Mouse (Mus musculus) gonadal fat pad, adult 2 months (tissue): ENCODE data around the gene Slc44a1. TPM values are rescaled to one million over a fixed set of nuclear protein-coding genes. Genes with fewer than 3 reads are reported as not detected.
A peak's percentile ranks its signal among the peaks of the same experiment; 100 is the strongest.

ENCODE experiments used
- DNase-seq: peaks from one replicate; pipeline ENCODE4 v3.0.0-alpha.2; 2012; ENCODE audit warnings: low read depth
- polyA plus RNA-seq: library from polyadenylated mRNA; depleted of rRNA; stranded (reverse); fragments of >200 nt; gene quantifications from 2 replicates; pipeline ENCODE4 v1.2.3, GENCODE M21; 2012

Slc44a1 gene
- polyA plus RNA-seq, 1 experiment: 56.6 TPM

DNA sequence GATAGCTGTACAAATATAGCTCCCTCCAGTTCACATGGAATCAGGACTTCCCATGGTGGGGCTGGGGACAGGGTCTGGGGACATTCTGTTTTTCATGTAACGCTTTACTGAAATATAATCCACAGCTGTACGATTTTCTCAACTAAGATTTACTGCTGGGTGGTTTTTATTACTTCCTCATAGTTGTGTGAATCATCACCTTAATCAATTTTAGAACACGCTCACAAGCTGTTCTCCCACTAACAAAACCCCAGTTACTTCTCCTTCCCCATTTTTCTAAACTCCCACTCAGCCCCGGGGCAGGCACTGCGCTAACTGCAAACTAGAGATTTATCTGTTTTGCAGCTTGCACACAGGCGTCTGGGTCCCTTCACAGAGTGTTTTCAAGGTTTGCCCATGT, 28.8 kb downstream of the Slc44a1 start:
- no peak for DNase-seq

DNA sequence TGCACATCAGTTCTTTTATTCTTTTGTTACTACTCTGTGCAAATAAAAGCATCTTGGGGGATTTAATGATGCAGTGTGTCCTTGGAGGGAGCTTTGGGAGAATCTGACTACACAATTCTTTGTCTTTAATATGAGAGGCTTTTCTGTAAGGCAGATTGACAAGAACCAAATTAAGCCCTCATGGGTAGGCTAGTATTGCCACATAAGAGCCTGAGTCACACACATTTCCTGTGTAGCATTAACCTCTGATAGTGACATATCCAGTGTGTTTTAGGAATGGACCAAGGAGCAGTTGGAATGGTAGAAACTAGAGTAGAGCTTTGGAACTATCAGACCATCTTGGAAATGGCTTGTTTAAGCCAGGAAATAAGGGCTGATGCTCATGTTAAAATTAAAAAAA, 33.9 kb downstream of the Slc44a1 start:
- DNase-seq: peak; percentile 16

DNA sequence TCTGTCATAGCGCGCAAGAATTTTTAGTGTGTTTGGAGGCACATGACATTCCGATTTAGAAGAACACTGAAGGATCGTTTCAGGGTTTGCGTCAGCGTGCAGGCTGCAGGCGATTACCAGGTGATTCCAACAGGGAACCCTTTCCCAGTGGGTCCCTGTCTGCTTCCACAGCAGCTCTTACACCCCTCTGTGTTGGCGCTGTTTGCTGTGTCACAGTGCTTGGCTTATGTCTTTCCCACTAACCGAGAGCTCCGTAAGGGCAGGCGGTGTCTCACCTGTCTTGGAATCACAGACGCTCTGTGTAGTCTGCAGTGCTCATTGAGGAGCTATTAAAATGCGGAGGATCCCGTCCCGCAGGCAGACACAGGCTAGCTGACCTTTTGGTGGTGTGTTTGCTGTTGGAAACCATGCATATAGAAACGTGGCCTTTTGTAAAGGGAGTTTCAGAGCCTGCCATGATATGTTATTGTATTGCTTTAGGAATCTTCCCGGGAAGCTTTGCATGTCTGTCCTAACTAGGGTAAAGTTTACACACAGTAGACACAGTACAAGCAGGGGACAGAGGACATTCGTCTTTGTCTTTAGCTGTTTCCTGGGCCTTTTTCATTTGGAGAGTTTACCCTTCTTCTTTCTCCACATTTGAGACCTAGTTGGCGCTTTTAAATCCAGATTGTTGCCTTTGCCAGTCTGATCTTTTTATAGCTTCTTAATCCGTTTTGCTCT, 35.2 kb downstream of the Slc44a1 start:
- peak; percentile 26 for DNase-seq

DNA sequence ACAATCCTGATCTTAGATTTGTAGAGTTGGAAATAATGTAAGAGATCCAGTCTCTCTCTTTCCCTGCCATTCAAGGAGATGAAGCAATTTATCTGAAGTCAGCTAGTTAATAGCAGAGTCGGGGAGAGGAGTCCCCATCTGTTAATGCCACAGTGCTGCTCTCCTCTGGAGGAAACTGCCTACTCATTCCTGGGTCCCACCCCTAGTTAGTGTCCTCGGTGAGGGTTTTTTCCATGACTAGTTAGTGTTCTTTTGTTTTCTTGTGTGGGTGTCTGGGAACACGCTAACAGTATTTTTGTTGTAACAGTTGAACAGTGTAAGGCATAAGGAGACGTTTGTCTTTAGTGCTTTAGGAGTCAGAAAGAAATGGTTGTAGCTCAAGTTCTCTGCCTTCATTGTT, 38.4 kb downstream of the Slc44a1 start:
- DNase-seq: no peak

- DNase-seq: no peak
These were observed 47.3 kb downstream of the Slc44a1 start for GRCm38 (mm10) chr4:53487216-53488188.

DNA sequence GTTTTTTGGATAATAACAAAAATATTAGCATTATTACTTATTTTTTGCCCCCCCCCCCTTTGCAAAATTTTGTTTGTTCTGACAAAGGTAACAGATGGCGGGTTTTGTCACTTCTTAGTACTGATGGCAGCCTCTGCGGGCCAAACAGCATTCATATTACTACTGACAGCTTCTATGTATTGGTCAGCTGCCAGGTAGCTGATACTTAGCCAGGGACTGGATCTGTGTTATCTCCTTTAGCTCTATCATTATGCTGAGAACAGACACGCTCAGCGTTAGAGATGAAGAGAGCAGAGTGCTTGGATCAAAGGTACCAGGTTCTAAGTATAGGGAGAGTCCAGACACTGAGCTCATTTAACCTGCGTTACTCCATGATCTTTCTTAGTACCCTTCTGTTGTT, 48.6 kb downstream of the Slc44a1 start:
- DNase-seq: no peak

DNA sequence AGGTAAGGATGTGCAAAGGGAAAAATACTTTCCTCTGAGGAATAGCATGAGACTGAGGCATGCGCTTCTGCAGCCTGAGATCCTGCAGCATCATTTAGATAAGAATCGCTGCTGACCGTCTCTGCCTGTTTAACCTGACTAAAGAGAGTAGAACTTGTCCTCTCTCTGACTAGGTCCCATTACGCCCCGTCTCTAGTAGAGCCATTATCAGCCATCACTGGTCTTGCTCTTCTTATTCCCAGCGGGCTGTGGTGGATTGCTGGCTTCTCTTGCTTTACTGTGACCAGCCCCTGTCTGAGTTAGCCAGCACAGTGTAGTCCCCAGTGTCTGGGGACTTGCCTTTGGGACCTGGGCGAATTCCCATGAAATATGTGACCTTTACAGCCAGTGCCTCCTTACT, 50.2 kb downstream of the Slc44a1 start:
- DNase-seq: no peak

- DNase-seq: no peak
These were observed 51.1 kb downstream of the Slc44a1 start for GRCm38 (mm10) chr4:53491269-53491668.

DNA sequence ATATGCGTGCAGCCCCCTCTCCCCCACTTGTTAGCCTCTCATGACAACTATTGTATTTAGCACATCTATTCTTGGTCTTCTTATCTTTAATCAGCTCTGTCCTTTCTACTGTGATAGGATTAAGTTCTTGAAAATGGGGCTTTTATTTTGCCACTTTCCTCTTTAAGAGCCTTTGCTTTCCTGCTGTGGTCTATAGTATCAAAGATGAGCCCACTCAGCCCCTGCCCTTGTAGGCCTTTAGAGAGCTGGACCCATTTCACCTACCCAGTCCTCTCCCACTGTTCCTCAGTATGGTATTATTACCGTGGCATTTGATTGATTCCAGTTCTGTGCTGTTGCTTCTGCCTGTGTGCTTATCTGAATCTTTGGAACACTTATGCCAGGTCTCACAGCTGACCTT, 55.4 kb downstream of the Slc44a1 start:
- DNase-seq: no peak

DNA sequence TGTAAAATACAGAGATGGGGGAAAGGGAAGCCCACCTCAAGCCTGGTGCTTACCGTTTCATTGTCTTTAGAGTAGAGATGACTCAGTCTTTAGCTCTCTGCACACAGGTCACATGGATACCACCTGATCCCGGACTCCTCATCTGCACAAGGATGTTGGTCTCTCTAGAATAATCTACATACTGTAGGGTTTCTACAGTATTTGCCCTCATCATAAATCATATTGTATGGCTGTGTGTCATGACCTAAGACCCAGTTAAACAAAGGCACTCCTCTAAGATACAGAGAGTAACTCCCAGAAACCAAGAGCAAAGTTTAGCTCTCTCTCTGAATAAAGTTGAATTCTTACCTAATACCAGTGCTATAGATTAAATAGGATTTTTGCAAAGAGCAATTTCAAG, 62.6 kb downstream of the Slc44a1 start:
- no peak for DNase-seq

DNA sequence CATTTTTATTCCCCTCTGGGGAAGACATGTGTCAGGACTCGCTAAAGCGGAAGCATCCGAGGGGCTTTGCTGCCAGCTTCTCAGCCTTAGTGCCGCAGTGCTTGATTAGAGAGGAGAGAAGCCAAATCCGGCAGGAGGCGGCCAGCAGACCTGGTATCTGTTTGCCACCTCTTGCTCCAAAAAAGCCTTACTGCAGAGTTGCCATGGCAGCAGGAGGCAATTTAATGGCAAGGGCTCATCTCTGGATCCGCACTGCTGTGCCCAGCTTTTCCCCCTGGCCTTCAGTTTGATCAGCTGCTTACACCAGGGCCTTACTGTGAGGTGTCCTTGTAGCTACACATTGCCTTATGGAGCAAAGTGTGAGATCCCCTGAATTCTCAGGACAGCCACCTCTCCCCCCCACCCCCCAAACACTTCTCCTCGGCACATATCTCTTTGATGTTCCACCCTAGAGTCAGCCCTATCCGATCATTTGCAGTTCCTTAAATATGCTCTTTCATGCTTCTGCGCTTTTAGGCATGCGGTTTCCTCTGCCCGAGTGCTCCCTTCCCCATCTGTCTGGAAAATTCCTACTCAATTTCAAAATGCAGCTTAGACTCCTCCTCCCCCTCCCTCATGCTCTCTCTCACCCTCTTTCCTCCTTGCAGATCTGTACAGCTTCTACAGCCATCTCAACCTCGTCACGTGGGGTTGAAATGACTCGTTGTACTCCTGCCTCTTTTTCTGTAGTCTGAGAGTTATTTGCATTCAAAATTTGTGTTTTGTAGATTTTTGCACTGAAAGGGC, 72.1 kb downstream of the Slc44a1 start:
- DNase-seq: no peak

GRCm38 (mm10) chr4:53513276-53514081, 73.3 kb downstream of the Slc44a1 start:
- no peak for DNase-seq

GRCm38 (mm10) chr4:53516011-53516532, 75.9 kb downstream of the Slc44a1 start:
- no peak for DNase-seq

DNA sequence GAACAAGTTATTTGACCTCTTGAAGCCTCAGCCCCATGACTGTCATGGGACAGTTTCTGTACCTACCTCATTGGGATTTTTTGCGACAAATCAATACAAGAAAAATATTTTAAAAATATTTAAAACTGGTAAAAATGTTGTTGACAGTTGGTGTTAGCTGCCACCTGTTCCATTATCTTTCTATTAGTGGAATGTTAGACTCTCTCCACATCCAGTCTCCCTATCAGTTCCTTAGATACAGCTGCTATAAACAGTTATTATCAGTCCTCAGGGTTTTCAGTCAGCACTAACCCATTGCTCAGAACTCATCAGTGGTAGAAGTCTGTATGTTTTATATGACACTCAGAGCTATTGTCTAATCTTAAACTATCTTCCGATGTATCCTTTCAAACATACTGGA, 79.2 kb downstream of the Slc44a1 start:
- no peak for DNase-seq

DNA sequence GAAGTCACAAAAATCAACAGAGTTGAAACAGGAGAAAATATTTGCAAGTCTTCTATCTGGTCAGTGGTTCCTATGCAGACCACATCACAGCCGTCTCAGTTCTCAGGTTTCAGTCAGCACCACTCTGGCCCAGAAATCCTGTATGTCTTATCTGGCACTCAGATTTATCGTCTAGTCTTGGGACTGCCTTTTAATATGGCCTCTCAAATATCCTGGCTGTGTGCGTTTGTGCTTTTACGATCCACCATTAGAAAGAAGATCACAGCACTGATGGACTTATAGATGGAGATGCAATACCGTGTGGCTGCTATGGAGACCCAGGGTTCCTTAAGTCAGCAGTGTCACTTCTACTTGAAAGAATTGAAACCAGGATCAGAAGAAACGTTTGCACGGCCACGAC, 80.8 kb downstream of the Slc44a1 start:
- no peak for DNase-seq

GRCm38 (mm10) chr4:53522655-53523054, 82.4 kb downstream of the Slc44a1 start:
- no peak for DNase-seq

DNA sequence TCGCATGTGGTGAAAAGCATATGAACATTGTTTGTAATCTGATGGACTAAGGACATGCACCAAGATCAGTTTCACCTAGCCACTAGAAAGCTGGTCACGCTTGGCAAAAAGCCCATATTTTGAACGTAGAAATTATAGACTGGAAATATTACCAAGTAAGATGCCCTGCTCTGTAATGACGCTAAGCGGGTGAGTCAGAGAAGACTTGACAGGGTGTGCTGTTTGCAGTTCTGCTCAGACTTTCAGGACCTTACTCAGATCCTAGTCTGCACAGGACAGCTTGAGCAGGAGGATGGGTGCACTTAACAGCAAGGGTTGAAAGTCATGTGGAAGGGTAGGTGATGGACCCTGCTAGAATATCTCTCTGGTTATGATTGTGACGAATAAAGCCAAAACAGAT, 85.3 kb downstream of the Slc44a1 start:
- DNase-seq: no peak

DNA sequence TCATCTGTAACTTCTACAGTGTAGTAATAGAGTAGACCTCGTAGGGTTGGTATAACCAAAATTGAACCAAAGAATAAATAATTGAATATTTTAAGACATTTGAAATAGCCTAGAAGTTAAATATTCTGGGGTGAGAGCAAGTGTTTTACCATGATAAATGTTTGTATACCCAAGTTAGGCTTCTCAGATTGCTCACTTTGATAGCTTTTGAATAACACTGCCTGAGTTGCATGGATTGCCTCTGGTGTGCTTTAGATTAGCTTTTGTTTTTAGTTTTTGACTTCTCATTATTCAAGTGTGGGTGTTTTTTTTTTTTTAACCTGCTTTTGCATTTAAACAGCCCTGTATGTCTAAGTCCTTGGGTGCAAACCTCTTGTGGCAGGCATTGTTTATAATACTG, 85.8 kb downstream of the Slc44a1 start:
- DNase-seq: no peak

DNA sequence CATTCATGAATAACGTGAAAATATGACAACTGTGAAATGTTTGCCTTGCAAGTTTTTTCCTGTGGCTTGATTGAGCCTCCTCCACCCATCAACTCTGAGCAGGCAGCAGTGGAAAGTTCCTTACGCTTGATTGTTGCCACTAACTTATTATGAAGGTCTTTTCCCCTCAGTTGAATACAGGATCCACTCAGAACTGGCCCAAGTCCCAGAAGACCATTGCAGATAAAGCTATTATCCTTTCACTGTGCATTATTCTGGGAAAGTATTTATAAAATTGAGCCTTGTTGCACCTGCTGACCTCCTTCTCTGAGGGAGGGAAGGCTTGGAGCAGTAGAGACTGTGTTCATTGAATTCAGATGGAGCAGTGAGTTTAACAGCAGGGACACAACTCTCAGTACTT, 86.2 kb downstream of the Slc44a1 start:
- no peak for DNase-seq

GRCm38 (mm10) chr4:53535795-53536194, 95.6 kb downstream of the Slc44a1 start:
- DNase-seq: no peak

DNA sequence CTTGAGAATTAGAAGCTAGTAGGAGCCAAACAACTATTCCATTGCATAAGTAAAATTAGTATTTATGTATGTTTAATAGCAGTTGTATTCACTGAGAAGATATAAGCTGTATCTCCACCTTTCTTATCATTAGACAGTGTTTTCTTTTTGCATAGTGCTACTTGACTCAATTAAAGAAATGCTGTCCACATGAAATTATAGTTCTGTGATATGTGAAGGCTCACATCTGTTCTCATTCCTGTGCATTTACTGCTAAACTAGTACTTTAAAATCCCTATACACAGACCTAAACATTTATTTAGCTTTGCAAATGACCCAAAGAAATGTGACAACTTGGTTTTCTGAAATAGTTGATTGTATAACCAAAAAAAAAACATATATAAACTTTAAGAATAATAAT, 96.9 kb downstream of the Slc44a1 start:
- no peak for DNase-seq
